Mouse (Mus musculus): Measurements from ENCODE around the gene Nisch.

Gene Nisch

GRCm38 (mm10) chr14:31215157-31216002, 1.4 kb downstream of the Nisch start:
- peak; percentile 54 for DNase-seq (ENCODE audit: low read depth, low spot score)

GRCm38 (mm10) chr14:31214684-31215083, 2.1 kb downstream of the Nisch start:
- DNase-seq (ENCODE audit: low read depth, low spot score), result no peak

GRCm38 (mm10) chr14:31213868-31214267, 2.9 kb downstream of the Nisch start:
- DNase-seq (ENCODE audit: low read depth, low spot score), result no peak

GRCm38 (mm10) chr14:31212499-31212898, 4.2 kb downstream of the Nisch start:
- DNase-seq (ENCODE audit: low read depth, low spot score), result no peak

- DNase-seq (ENCODE audit: low read depth, low spot score), result no peak
Observed at GRCm38 (mm10) chr14:31211854-31212253, 4.9 kb downstream of the Nisch start.

GRCm38 (mm10) chr14:31209133-31209557, 7.6 kb downstream of the Nisch start:
- no peak for DNase-seq (ENCODE audit: low read depth, low spot score)

GRCm38 (mm10) chr14:31208084-31208483, 8.7 kb downstream of the Nisch start, which contains the start of gene Tnnc1:
Gene Tnnc1 (plus strand): TSS chr14:31208312.
- DNase-seq (ENCODE audit: low read depth, low spot score), result no peak

GRCm38 (mm10) chr14:31207070-31207830, 9.5 kb downstream of the Nisch start:
- no peak for DNase-seq (ENCODE audit: low read depth, low spot score)

- peak; percentile 87 for DNase-seq (ENCODE audit: low read depth, low spot score)
Observed at GRCm38 (mm10) chr14:31206472-31206981, 10.2 kb downstream of the Nisch start.

- no peak for DNase-seq (ENCODE audit: low read depth, low spot score)
Observed at GRCm38 (mm10) chr14:31205562-31206467, 10.9 kb downstream of the Nisch start.

GRCm38 (mm10) chr14:31205244-31205561, 11.5 kb downstream of the Nisch start:
- no peak for DNase-seq (ENCODE audit: low read depth, low spot score)

- no peak for DNase-seq (ENCODE audit: low read depth, low spot score)
Observed at GRCm38 (mm10) chr14:31204844-31205243, 11.9 kb downstream of the Nisch start.

- no peak for DNase-seq (ENCODE audit: low read depth, low spot score)
Observed at GRCm38 (mm10) chr14:31200038-31200437, 16.7 kb downstream of the Nisch start.

- DNase-seq (ENCODE audit: low read depth, low spot score), result no peak
Observed at GRCm38 (mm10) chr14:31199599-31199998, 17.1 kb downstream of the Nisch start.

GRCm38 (mm10) chr14:31197547-31198516, 18.9 kb downstream of the Nisch start:
- DNase-seq (ENCODE audit: low read depth, low spot score), result no peak

- no peak for DNase-seq (ENCODE audit: low read depth, low spot score)
Observed at GRCm38 (mm10) chr14:31195968-31196367, 20.8 kb downstream of the Nisch start.

GRCm38 (mm10) chr14:31195521-31195920, 21.2 kb downstream of the Nisch start:
- no peak for DNase-seq (ENCODE audit: low read depth, low spot score)

GRCm38 (mm10) chr14:31194891-31195513, 21.7 kb downstream of the Nisch start:
- DNase-seq (ENCODE audit: low read depth, low spot score), result no peak

GRCm38 (mm10) chr14:31194441-31194840, 22.3 kb downstream of the Nisch start:
- DNase-seq (ENCODE audit: low read depth, low spot score), result no peak

GRCm38 (mm10) chr14:31193791-31194190, 23.0 kb downstream of the Nisch start:
- no peak for DNase-seq (ENCODE audit: low read depth, low spot score)

Measured in embryo, embryonic 11.5 days (tissue).